Mouse (Mus musculus): ENCODE measurements at regions not wholly inside any gene's neighbourhood (a gene's known extent, or its start where the extent isn't known, plus 50 kb on each side); places are given as distances from the start of the nearest gene placed in this dataset.

DNA sequence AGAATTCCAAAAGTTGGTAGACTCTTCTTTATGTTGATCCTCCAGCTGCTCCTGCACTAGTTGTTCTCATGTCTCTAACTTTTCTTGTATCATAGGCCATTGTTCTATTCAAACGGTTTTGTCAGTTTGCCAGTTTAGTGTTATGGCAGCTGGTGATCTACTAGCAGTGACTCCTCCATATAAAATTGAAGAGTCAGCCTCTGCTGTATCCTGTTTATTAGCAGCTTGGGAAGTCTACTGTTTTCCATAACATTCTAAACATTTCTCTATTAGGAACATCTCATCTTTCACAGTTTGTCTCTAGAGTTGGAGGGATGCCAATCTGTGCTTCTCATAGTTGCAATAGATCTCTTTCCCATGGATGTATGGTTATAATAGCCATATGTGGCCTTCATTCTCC lies 58.6 kb downstream of the Drd1 start:
- DNase-seq (ENCODE audit: low read depth, low spot score): no peak

DNA sequence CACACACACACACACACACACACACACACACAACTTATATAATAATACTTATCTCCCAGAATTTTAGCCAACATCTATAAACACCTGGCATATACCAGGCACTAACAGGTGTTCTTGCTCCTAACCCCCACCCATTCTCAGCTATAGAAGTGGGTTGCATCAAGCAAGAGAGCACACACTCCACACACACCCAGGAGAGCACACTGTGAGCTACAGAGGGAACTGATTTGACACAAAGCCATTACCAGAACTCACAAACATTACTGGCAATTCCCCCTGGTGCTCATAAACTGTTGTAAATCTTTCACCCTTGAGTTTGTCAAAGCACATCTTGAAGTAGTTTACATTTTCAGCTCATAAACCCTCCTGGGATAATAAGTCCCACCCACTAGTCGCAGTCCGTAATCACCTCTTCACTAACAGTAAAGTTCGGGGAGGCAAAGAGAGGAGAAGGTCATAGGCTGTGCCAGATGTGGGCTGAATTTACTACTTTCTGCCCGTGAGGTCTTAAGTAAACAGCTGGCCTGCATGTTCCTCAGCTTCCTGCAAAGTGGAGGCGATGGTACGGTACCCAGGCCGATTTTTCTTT lies 62.5 kb downstream of the Drd1 start:
- no peak for DNase-seq (ENCODE audit: low read depth, low spot score)

- DNase-seq (ENCODE audit: low read depth, low spot score): no peak
Observed at GRCm38 (mm10) chr13:53979226-53979625, 76.3 kb downstream of the Drd1 start.

DNA sequence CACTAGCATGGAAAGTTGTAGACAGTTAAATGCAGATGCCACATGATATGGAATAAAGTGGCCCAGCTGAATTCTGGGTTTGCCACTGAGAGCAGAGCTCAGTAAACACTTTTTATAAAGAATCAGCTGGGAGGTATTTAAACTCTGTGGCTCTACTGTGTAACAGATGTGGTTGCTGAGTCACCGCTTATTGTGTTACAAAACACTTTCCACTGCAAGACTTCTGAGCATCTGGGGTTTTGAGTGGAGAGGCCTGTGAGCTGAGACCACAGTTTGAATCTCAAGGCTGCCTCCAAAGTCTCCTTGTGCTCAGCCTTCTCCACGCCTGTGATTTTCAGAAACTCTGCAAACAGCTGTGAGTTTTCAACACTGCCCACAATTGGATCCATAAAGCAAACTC lies 86.1 kb downstream of the Drd1 start:
- peak; percentile 85 for DNase-seq (ENCODE audit: low read depth, low spot score)

DNA sequence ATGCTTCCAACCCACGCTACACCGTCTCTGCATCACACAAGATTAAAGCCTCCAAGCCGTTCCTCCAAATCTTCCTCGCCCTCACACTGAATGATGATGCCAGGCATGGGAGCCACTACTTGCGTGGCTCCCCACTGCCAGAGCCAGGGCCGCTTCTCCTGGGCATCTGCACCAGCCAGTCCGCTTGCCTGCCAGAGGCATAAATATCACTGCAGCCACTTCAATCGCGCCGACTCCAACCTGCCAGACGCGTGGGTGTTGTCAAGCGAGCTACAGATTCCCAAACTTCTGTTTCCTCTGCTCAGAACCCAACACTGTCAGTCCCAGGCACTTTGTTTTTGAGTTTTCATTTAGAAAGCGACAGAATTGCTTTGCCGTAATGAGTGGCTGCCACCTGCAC lies 99.3 kb downstream of the Drd1 start:
- DNase-seq (ENCODE audit: low read depth, low spot score): peak; percentile 91

DNA sequence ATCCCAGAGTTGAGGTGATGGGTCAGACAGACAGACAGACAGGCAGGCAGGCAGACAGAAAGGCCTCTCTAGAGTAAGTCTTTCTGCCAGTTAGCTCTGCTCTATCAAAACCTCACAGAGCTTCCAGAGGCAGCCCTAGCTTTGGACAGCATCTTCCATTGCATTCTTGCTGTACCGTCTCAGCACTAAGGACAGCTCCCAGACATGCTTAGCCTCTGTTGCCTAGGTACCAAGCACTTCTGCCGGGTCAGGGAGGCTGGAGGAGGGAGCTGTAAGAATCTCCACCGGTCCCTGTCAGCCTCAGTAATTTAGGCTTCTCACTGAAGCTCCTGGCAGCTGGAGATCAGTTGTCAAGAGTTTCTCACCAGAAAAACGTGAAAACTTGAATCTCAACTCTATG lies 107.4 kb downstream of the Drd1 start:
- no peak for DNase-seq (ENCODE audit: low read depth, low spot score)

- DNase-seq (ENCODE audit: low read depth, low spot score): peak; percentile 89
Observed at GRCm38 (mm10) chr13:53945681-53946080, 109.8 kb downstream of the Drd1 start.

- peak; percentile 70 for DNase-seq (ENCODE audit: low read depth, low spot score)
Observed at GRCm38 (mm10) chr13:53941005-53941747, 114.3 kb downstream of the Drd1 start.

- no peak for DNase-seq (ENCODE audit: low read depth, low spot score)
Observed at GRCm38 (mm10) chr13:53935174-53935699, 120.3 kb downstream of the Drd1 start.

GRCm38 (mm10) chr13:53934457-53934856 lies 121.0 kb downstream of the Drd1 start:
- DNase-seq (ENCODE audit: low read depth, low spot score): no peak

- no peak for DNase-seq (ENCODE audit: low read depth, low spot score)
Observed at GRCm38 (mm10) chr13:53926128-53926527, 129.4 kb downstream of the Drd1 start.

DNA sequence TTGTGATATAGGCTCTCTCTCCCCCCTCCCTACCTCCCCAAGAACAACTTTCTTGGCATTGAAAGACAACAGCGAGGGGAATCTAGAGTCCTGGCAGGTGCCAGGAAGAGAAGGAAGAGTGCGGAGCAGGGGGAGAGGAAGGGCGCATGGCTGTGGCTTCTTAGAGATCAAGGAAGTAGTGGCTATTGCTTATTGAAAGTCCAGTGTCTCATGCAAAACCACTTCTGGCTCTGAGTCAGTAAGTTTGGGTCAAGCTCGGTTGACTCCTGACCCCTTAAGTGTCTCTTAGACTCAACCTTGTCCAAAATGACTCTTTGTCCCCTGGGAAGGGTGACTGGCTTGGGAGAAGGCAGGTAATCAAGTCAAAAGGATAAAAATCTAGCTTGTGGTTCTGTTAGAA lies 131.1 kb downstream of the Drd1 start:
- no peak for DNase-seq (ENCODE audit: low read depth, low spot score)

GRCm38 (mm10) chr13:53923721-53924374 lies 131.7 kb downstream of the Drd1 start:
- no peak for DNase-seq (ENCODE audit: low read depth, low spot score)

GRCm38 (mm10) chr13:53921796-53922195 lies 133.7 kb downstream of the Drd1 start:
- DNase-seq (ENCODE audit: low read depth, low spot score): no peak

GRCm38 (mm10) chr13:53919851-53920381 lies 135.6 kb downstream of the Drd1 start:
- DNase-seq (ENCODE audit: low read depth, low spot score): peak; percentile 43

- peak; percentile 55 for DNase-seq (ENCODE audit: low read depth, low spot score)
Observed at GRCm38 (mm10) chr13:53915456-53915855, 140.0 kb downstream of the Drd1 start.

GRCm38 (mm10) chr13:53914434-53914833 lies 141.1 kb downstream of the Drd1 start:
- DNase-seq (ENCODE audit: low read depth, low spot score): no peak

GRCm38 (mm10) chr13:53913501-53913900 lies 142.0 kb downstream of the Drd1 start:
- DNase-seq (ENCODE audit: low read depth, low spot score): no peak

GRCm38 (mm10) chr13:53911846-53912245 lies 143.7 kb downstream of the Drd1 start:
- DNase-seq (ENCODE audit: low read depth, low spot score): no peak

DNA sequence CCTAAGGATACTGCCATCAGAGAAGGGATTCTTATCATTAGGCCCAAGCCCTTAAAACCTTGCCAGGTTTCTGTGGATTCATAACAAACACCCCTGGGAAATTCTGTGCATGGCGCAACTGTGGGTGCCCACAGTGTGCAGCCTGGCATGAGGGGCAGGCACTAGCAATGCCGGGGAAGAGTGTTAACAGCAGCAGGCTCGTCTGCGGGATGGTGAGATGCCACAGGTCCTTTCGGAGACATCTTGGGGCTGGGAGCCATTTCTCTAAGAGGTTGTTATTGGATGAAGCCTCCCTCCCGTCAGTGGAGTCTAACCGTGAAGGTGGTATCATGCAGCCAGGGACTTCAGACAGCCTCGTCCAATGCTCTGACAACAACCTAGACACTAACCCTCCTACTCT lies 144.2 kb downstream of the Drd1 start:
- no peak for DNase-seq (ENCODE audit: low read depth, low spot score)

DNA sequence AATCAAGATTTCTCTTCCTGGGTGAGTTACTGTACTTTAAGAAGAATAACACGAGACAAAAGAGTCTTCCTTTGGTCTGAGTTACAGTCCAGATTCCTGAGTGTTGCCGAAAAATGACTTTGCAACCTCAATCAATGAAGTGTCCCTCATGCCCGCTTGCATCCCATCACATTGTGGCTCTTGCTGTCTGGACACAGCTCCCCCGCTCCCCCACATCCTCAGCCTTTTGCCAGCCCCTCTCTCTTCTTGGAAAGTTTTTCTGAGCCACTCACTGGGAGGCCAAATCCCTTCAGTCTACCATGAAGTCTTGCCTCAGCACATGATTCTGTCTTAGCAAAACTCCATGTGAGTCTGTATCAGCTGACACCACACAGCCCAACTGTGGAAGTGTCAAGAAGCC lies 145.3 kb downstream of the Drd1 start:
- DNase-seq (ENCODE audit: low read depth, low spot score): no peak

- DNase-seq (ENCODE audit: low read depth, low spot score): no peak
Observed at GRCm38 (mm10) chr13:53904471-53904870, 151.0 kb downstream of the Drd1 start.

All from brain, adult 2 months (tissue).